Mouse (Mus musculus) myocyte (in vitro differentiated cells): ENCODE measurements around the gene Bola2.

ENCODE experiments used
- E2F4 ChIP-seq: IDR thresholded peaks from one replicate; pipeline ENCODE4 v1.6.1; 2011; ENCODE audit warnings: mild to moderate bottlenecking, control low read depth, moderate library complexity; ENCODE audit not compliant: insufficient read depth
- MAX ChIP-seq: IDR thresholded peaks from one replicate; pipeline ENCODE4 v1.6.1; 2011; ENCODE audit warnings: low read depth, mild to moderate bottlenecking, control low read depth
- MYOD1 ChIP-seq, 3 experiments: IDR thresholded peaks; one replicate each; pipeline ENCODE4 v1.6.1; 2011; ENCODE audit warnings: control low read depth in 2 of 3, low read depth in 2 of 3, mild to moderate bottlenecking in 2 of 3, moderate library complexity in 1 of 3; ENCODE audit not compliant: insufficient read length in 2 of 3, control insufficient read depth in 1 of 3
- POLR2A ChIP-seq: IDR thresholded peaks from one replicate; pipeline ENCODE4 v1.6.1; 2011; ENCODE audit warnings: low read depth, mild to moderate bottlenecking, control low read depth, moderate library complexity; ENCODE audit not compliant: insufficient read length
- POLR2AphosphoS2 ChIP-seq: IDR thresholded peaks from one replicate; pipeline ENCODE4 v1.6.1; 2011; ENCODE audit warnings: low read depth, control low read depth; ENCODE audit not compliant: insufficient read length
- TCF12 ChIP-seq: IDR thresholded peaks from one replicate; pipeline ENCODE4 v1.6.1; 2011; ENCODE audit warnings: mild to moderate bottlenecking, control low read depth; ENCODE audit not compliant: poor library complexity, insufficient read depth, severe bottlenecking
- TCF3 ChIP-seq: IDR thresholded peaks from one replicate; pipeline ENCODE4 v1.6.1; 2011; ENCODE audit warnings: low read depth, control low read depth; ENCODE audit not compliant: insufficient read length
- USF1 ChIP-seq: IDR thresholded peaks from one replicate; pipeline ENCODE4 v1.6.1; 2011; ENCODE audit warnings: low read depth, mild to moderate bottlenecking, control low read depth, moderate library complexity

- TF ChIP-seq POLR2A, result no peak
- no peak for TF ChIP-seq MAX
- TF ChIP-seq POLR2AphosphoS2, result no peak
- TF ChIP-seq USF1, result no peak
- no peak for TF ChIP-seq TCF3
- TF ChIP-seq MYOD1 (IDR thresholded peaks at IDR 0.05; ENCODE audit: control insufficient read depth in 1 of 3, insufficient read length in 2 of 3, low read depth in 2 of 3), result no peak
- TF ChIP-seq TCF12, result no peak
- no peak for TF ChIP-seq E2F4
These were observed 8.5 kb downstream of the Bola2 start for GRCm38 (mm10) chr7:126703757-126704077.
